Mouse (Mus musculus) olfactory bulb, adult 2 months (tissue): ENCODE measurements around the gene Cdyl2.

Experiments used
- CTCF ChIP-seq: fragments of 200-500 bp; IDR thresholded peaks from 2 replicates; pipeline ENCODE4 v1.5.1; 2012; ENCODE audit warnings: low read depth, mild to moderate bottlenecking, low read length, moderate library complexity; ENCODE audit not compliant: insufficient read depth
- POLR2A ChIP-seq: fragments of 200-500 bp; IDR thresholded peaks from 2 replicates; pipeline ENCODE4 v1.6.1; 2012; ENCODE audit warnings: mild to moderate bottlenecking, low read depth, low read length, moderate library complexity; ENCODE audit not compliant: insufficient read depth

DNA sequence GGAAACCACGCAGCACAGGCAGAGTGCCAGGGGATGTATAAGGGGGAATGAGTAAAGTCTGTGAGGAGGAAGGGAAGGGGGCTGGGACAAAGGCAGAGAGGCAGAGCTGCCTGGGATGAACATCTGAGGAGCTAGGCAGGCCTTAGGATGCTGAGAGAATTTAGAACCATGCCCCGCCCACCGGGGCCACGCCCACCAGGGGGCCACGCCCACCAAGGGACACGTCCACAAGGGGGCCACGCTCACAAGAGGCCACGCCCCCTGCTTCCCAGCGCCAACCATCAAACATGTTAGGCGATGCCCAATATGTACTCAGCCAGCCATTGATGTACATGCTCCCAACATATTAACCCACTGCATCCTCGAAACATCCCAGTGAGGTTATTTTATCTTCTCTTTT is 102.7 kb downstream of the Cdyl2 start:
- no peak for TF ChIP-seq CTCF
- TF ChIP-seq POLR2A = no peak
